Mouse (Mus musculus) liver, embryonic 16.5 days (tissue): Measurements from ENCODE around the gene 2410004B18Rik. TPM values are rescaled to one million over a fixed set of nuclear protein-coding genes. Genes with fewer than 3 reads are reported as not detected.

ENCODE experiments used
- ATAC-seq: fragments of 200-750 bp; cut with Nextera tagmentation; 2 replicates; pipeline ENCODE4 v1.8.0; 2017; ENCODE audit warnings: low read depth, mild to moderate bottlenecking, moderate number of reproducible peaks, moderate library complexity
- H3K27ac ChIP-seq: fragments of 300-500 bp; sonication (generic); 2 replicates; pipeline ENCODE4 v1.5.1; 2014; ENCODE audit warnings: mild to moderate bottlenecking, low read length
- H3K27me3 ChIP-seq: fragments of 300-500 bp; sonication (generic); 2 replicates; pipeline ENCODE4 v1.6.1; 2014; ENCODE audit warnings: low read depth, low read length, mixed read lengths; ENCODE audit not compliant: control insufficient read depth, insufficient read depth
- H3K36me3 ChIP-seq: fragments of 300-500 bp; sonication (generic); 2 replicates; pipeline ENCODE4 v1.6.1; 2014; ENCODE audit warnings: mild to moderate bottlenecking; ENCODE audit not compliant: control insufficient read depth, insufficient read depth
- H3K4me1 ChIP-seq: fragments of 300-500 bp; sonication (generic); 2 replicates; pipeline ENCODE4 v1.6.1; 2014; ENCODE audit warnings: low read depth, low read length, mixed read lengths; ENCODE audit not compliant: control insufficient read depth
- H3K4me2 ChIP-seq: fragments of 300-500 bp; sonication (generic); 2 replicates; pipeline ENCODE4 v1.6.1; 2014; ENCODE audit warnings: low read depth, low read length, mixed read lengths
- H3K4me3 ChIP-seq: fragments of 300-500 bp; sonication (generic); 2 replicates; pipeline ENCODE4 v1.5.1; 2014; ENCODE audit warnings: low read depth, mild to moderate bottlenecking, low read length
- H3K9ac ChIP-seq: fragments of 300-500 bp; sonication (generic); 2 replicates; pipeline ENCODE4 v1.6.1; 2014; ENCODE audit warnings: low read depth, low read length
- H3K9me3 ChIP-seq: fragments of 300-500 bp; sonication (generic); replicated peaks from 2 replicates; pipeline ENCODE4 v1.6.1; 2016; ENCODE audit warnings: low read length; ENCODE audit not compliant: control insufficient read depth
- WGBS: fragments of 180-500 bp; shearing (Covaris S2); extraction: QIAGEN DNeasy Blood & Tissue Kit; methylation state at CpG from one replicate; pipeline ENCODE4 v1.1.7; 2014; ENCODE audit not compliant: insufficient replicate concordance; 5-methylcytosine and 5-hydroxymethylcytosine counted together
- polyA plus RNA-seq: library from polyadenylated mRNA; unstranded; fragments of >200 nt; fragmentation: Nextera tagmentation; extraction: Ambion mirVana; gene quantifications from 2 replicates; pipeline ENCODE4 v1.2.1, GENCODE M21; 2015

2410004B18Rik gene
- polyA plus RNA-seq, 1 experiment from 2014 or later: 10.4 TPM

- 1% methylated on average over 45 of the region's 45 CpGs for WGBS
- Histone ChIP-seq H3K4me1 (peaks cover 2% of the 10 kb centered on the region; the same call in 1 of the 2 replicates), H3K36me3 (no peaks in the 10 kb centered on the region), H3K9ac (peak overlapping the region; percentile 45), H3K9me3 (no peaks in the 10 kb centered on the region), H3K4me2 (peak overlapping the region; percentile 68), H3K27me3 (peaks cover 30% of the 10 kb centered on the region), H3K4me3 (peak overlapping the region; percentile 61), H3K27ac (peak overlapping the region; percentile 57)
- ATAC-seq: no peak
Measured at GRCm38 (mm10) chr3:145988684-145989575, 51.1 kb downstream of the 2410004B18Rik start.

DNA sequence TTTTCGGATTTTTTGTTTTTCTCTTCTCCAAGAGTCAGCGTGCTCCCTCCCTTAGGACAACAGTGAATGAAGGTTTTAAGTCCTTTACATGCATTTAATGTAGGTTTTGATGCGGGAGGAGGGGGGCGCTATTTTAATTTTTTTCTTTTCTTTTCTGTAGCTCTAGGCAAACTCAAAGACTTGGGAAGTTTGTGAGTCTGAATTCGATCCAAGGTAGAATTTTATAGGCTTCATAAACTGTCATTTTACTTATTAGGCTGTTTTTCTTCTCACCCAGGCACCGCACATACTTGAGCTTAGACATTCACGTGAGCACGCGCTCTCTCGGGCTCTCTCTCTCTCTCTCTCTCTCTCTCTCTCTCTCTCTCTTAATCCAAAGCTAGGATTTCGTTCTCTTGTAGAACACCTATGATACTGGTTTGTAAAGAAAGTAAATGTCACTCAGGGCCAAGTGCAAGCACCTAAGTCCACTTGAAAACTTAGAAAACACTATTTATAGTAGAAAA lies 51.8 kb downstream of the 2410004B18Rik start:
- Histone ChIP-seq H3K27me3 (peaks cover 30% of the 10 kb centered on the region), H3K36me3 (no peaks in the 10 kb centered on the region), H3K4me1 (peaks cover 2% of the 10 kb centered on the region; the same call in 1 of the 2 replicates), H3K9ac (no peak overlapping the region; the same call in 1 of the 2 replicates), H3K4me2 (peak overlapping the region; percentile 68), H3K4me3 (peak overlapping the region; percentile 61), H3K27ac (no peak overlapping the region), H3K9me3 (no peaks in the 10 kb centered on the region)
- WGBS: 14% methylated on average over 11 of the region's 11 CpGs
- ATAC-seq: no peak

- H3K9me3 ChIP-seq: no peaks in the 10 kb centered on the region
- no peak for ATAC-seq
- peaks cover under 1% of the 10 kb centered on the region; the same call in 1 of the 2 replicates for H3K4me1 ChIP-seq
- no peak overlapping the region for H3K9ac ChIP-seq
- no peak overlapping the region for H3K4me2 ChIP-seq
- H3K27me3 ChIP-seq: peaks cover 30% of the 10 kb centered on the region
- no peak overlapping the region for H3K27ac ChIP-seq
- no peaks in the 10 kb centered on the region for H3K36me3 ChIP-seq
- H3K4me3 ChIP-seq: no peak overlapping the region
- WGBS: 75% methylated on average over 13 of the region's 13 CpGs
Measured at GRCm38 (mm10) chr3:145991130-145991529, 53.3 kb downstream of the 2410004B18Rik start.

DNA sequence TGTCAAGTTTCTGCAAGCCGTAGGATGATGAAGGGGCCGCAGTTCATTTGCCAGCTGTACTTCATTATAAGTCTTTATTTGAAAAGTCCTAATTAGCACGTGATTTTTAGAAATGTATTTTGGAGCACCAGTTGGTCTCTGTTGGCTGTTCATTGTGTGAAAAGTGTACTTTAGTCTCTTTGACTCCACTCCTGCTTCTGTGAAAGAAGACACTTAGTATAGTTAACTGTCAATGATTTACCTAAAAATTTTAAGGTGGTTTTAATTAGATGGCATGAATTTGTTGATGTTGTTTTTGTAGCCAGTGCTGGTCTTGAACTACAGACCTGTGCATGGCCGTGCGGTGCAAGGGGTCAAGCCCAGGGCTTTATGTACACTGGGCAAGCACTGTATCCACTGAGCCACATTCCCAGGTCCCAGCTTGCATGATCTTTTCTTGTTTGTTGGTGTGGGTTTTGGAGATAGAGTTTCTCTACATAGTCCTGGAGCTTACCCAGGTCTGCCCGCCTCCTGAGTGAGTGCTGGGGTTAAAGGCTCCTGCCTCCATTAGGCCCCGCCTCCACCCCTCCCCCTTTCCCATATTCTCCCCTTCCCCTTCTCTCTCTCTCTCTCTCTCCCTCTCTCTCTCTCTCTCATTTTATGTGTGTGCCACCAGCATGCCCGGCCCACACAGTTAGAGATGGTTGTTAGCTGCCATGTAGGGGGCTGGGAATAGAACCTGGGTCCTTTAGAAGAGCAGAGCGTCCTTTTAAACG lies 54.3 kb downstream of the 2410004B18Rik start:
- 67% methylated on average over 10 of the region's 10 CpGs for WGBS
- H3K4me2 ChIP-seq: no peak overlapping the region
- H3K36me3 ChIP-seq: no peaks in the 10 kb centered on the region
- H3K9me3 ChIP-seq: no peaks in the 10 kb centered on the region
- ATAC-seq: no peak
- no peak overlapping the region for H3K9ac ChIP-seq
- H3K4me1 ChIP-seq: no peaks in the 10 kb centered on the region; the same call in 1 of the 2 replicates
- H3K27ac ChIP-seq: no peak overlapping the region
- no peak overlapping the region for H3K4me3 ChIP-seq
- H3K27me3 ChIP-seq: peaks cover 22% of the 10 kb centered on the region

DNA sequence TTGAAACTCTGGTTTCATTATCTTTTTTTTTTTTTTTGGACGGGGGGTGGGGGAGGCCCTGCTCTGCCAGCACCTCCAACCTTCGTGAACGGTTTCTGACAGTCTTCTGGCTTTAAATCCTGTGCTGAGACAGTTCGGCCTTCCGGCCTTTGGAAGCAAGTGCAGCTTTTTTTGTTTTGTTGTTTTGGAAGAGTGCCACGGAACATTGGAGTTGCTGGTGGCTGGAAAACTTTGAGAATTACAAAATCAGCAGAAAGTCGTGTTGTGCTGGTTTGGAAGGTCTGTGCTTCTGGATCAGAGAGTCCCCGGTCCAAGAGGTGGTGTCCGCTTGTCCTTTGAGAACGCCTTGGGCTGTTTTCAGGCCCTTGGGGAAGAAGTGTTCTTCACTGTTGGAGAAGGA lies 55.0 kb downstream of the 2410004B18Rik start:
- Histone ChIP-seq H3K4me1 (no peaks in the 10 kb centered on the region; the same call in 1 of the 2 replicates), H3K27me3 (peaks cover 16% of the 10 kb centered on the region), H3K4me2 (no peak overlapping the region), H3K36me3 (no peaks in the 10 kb centered on the region), H3K27ac (no peak overlapping the region), H3K4me3 (no peak overlapping the region), H3K9ac (no peak overlapping the region), H3K9me3 (no peaks in the 10 kb centered on the region)
- ATAC-seq: no peak
- WGBS: 66% methylated on average over 10 of the region's 10 CpGs

- H3K4me1 ChIP-seq: no peaks in the 10 kb centered on the region; the same call in 1 of the 2 replicates
- no peak overlapping the region for H3K27ac ChIP-seq
- no peaks in the 10 kb centered on the region for H3K9me3 ChIP-seq
- WGBS: 52% methylated on average over 14 of the region's 14 CpGs
- H3K36me3 ChIP-seq: no peaks in the 10 kb centered on the region
- H3K4me3 ChIP-seq: no peak overlapping the region
- H3K9ac ChIP-seq: no peak overlapping the region
- no peak for ATAC-seq
- H3K4me2 ChIP-seq: no peak overlapping the region
- peaks cover 7% of the 10 kb centered on the region for H3K27me3 ChIP-seq
Measured at GRCm38 (mm10) chr3:145993481-145994201, 55.8 kb downstream of the 2410004B18Rik start.

Other genes with a start within 250 kb of the 2410004B18Rik start
- 37.9 and 44.7 TPM in 2 replicates for gene Ddah1, start 179.3 kb upstream of the 2410004B18Rik start, polyA plus RNA-seq
- 20.3 and 21.5 TPM in 2 replicates for gene Bcl10, start 15.2 kb upstream of the 2410004B18Rik start, polyA plus RNA-seq
- gene Syde2, start 49.9 kb downstream of the 2410004B18Rik start, polyA plus RNA-seq: 0.44 and 0.68 TPM in 2 replicates
- gene Wdr63, start 170.1 kb downstream of the 2410004B18Rik start, polyA plus RNA-seq: 0.30 TPM in 1 of 2 replicates, not detected in the other
- gene Mcoln3, start 179.4 kb downstream of the 2410004B18Rik start, polyA plus RNA-seq: 0.25 and 0.70 TPM in 2 replicates
- gene Mcoln2, start 211.8 kb downstream of the 2410004B18Rik start, polyA plus RNA-seq: 9.5 TPM in 2 replicates